Mouse (Mus musculus): ENCODE measurements around the gene Wdr4.
A peak's percentile ranks its signal among the peaks of the same experiment; 100 is the strongest.
"Not testable (repeated sequence)": the region's sequence is repeated elsewhere in the genome, so short reads cannot be mapped to it uniquely, and the experiment has no call there.

Wdr4 gene

GRCm38 (mm10) chr17:31519946-31520838 is at the start of gene Wdr4, which contains the start of gene Ndufv3:
Gene Wdr4, minus strand, starts transcription at chr17:31519980.
Gene Ndufv3, plus strand, starts transcription at chr17:31520115.
- peak; percentile 99 for DNase-seq (ENCODE audit: low spot score in 2 of 2)

GRCm38 (mm10) chr17:31566276-31566675 is 46.5 kb upstream of the Wdr4 start:
- no peak for DNase-seq (ENCODE audit: low spot score in 2 of 2)

- peak; percentile 62 to 84 for DNase-seq (ENCODE audit: low spot score in 2 of 2)
These were observed 45.6 kb upstream of the Wdr4 start for GRCm38 (mm10) chr17:31565141-31566056.

- DNase-seq (ENCODE audit: low spot score in 2 of 2): no peak
These were observed 45.0 kb upstream of the Wdr4 start for GRCm38 (mm10) chr17:31564858-31565140.

GRCm38 (mm10) chr17:31564015-31564857 is 44.5 kb upstream of the Wdr4 start, which contains the start of gene Pknox1:
Gene Pknox1, plus strand, starts transcription at chr17:31564734.
- peak; percentile 98 to 99 for DNase-seq (ENCODE audit: low spot score in 2 of 2)

GRCm38 (mm10) chr17:31563632-31564014 is 43.8 kb upstream of the Wdr4 start:
- DNase-seq (ENCODE audit: low spot score in 2 of 2): peak; percentile 49 to 75

- DNase-seq (ENCODE audit: low spot score in 2 of 2): no peak
These were observed 39.4 kb upstream of the Wdr4 start for GRCm38 (mm10) chr17:31559021-31559789.

GRCm38 (mm10) chr17:31557947-31558542 is 38.3 kb upstream of the Wdr4 start:
- no peak for DNase-seq (ENCODE audit: low spot score in 2 of 2)

GRCm38 (mm10) chr17:31557124-31557880 is 37.5 kb upstream of the Wdr4 start:
- no peak for DNase-seq (ENCODE audit: low spot score in 2 of 2)

GRCm38 (mm10) chr17:31556253-31556652 is 36.5 kb upstream of the Wdr4 start:
- no peak for DNase-seq (ENCODE audit: low spot score in 2 of 2)

GRCm38 (mm10) chr17:31552601-31553000 is 32.8 kb upstream of the Wdr4 start:
- DNase-seq (ENCODE audit: low spot score in 2 of 2): not testable (repeated sequence)

- no peak for DNase-seq (ENCODE audit: low spot score in 2 of 2)
These were observed 29.6 kb upstream of the Wdr4 start for GRCm38 (mm10) chr17:31549389-31549788.

GRCm38 (mm10) chr17:31547974-31548373 is 28.2 kb upstream of the Wdr4 start:
- DNase-seq (ENCODE audit: low spot score in 2 of 2): no peak

- DNase-seq (ENCODE audit: low spot score in 2 of 2): no peak
These were observed 26.8 kb upstream of the Wdr4 start for GRCm38 (mm10) chr17:31546444-31547196.

- DNase-seq (ENCODE audit: low spot score in 2 of 2): no peak
These were observed 23.8 kb upstream of the Wdr4 start for GRCm38 (mm10) chr17:31543574-31543973.

GRCm38 (mm10) chr17:31541460-31541831 is 21.7 kb upstream of the Wdr4 start:
- DNase-seq (ENCODE audit: low spot score in 2 of 2): no peak

GRCm38 (mm10) chr17:31540809-31541459 is 21.2 kb upstream of the Wdr4 start:
- DNase-seq (ENCODE audit: low spot score in 2 of 2): no peak

- no peak for DNase-seq (ENCODE audit: low spot score in 2 of 2)
These were observed 20.3 kb upstream of the Wdr4 start for GRCm38 (mm10) chr17:31540101-31540500.

All from spleen, postnatal 4 days (tissue).